ENCODE assay signal across 9 mouse cellular contexts in genomic region chr2:155764679-155765418, GRCm38 (mm10). TPM values are rescaled to one million over a fixed set of nuclear protein-coding genes. Genes with fewer than 3 reads are reported as not detected.
DNase-seq lines count a peak whose midpoint lies in the region; ATAC-seq and TF ChIP-seq lines count a peak whose summit lies in the region.
"Had no signal": no experiment of that assay in that cellular context is flagged by ENCODE, and none has a peak within 500 bp of the region (broad histone marks: within the 10 kb centered on the region; RNA-seq: fewer than 3 reads in every experiment).

No protein-coding gene starts in this region.

- no peak overlapping the region for H3K9ac ChIP-seq in limb, embryonic 14.5 days (ENCODE audit: low read depth, low read length, severe bottlenecking)

- H3K4me2 ChIP-seq in limb, embryonic 14.5 days (replicated peaks; ENCODE audit: low read depth, low read length, severe bottlenecking): no peak overlapping the region

- WGBS in limb, embryonic 14.5 days: 53% methylated on average over 13 of the region's 13 CpGs

- ATAC-seq in limb, embryonic 14.5 days (ENCODE audit: low FRiP score, low read depth): no peak

- H3K36me3 ChIP-seq in limb, embryonic 14.5 days (ENCODE audit: control insufficient read depth, insufficient read depth, low read length): no peaks in the 10 kb centered on the region

- H3K4me3 ChIP-seq in limb, embryonic 14.5 days (replicated peaks; ENCODE audit: low read length): no peak overlapping the region

- no peak overlapping the region for H3K27ac ChIP-seq in limb, embryonic 14.5 days (replicated peaks; ENCODE audit: low read depth, low read length)

- no peaks in the 10 kb centered on the region for H3K4me1 ChIP-seq in limb, embryonic 14.5 days (ENCODE audit: control insufficient read depth, insufficient read depth, low read length)

- DNase-seq in 416B (ENCODE audit: low read depth): peak; percentile 80
- DNase-seq in Muller cell, postnatal 12 days (ENCODE audit: inconsistent ontology term): peak; percentile 47
- peak; percentile 77 to 89 for DNase-seq in cerebellum, postnatal 25 days
- peak; percentile 19 for DNase-seq in gastrocnemius, adult 8-10 months (ENCODE audit: low spot score in 2 of 2)
- peak; percentile 87 for DNase-seq in induced T-regulatory cell, adult 2 months (ENCODE audit: low read depth)
- peak; percentile 84 for DNase-seq in limb, embryonic 14.5 days (ENCODE audit: low spot score)
- DNase-seq in natural killer cell, adult 2 months (ENCODE audit: low spot score in 2 of 2): peak; percentile 60 to 75
- peak; percentile 75 for DNase-seq in thymus, postnatal 25 days

- H3K27me3 ChIP-seq in limb, embryonic 14.5 days (ENCODE audit: control insufficient read depth, insufficient read depth, low read length): no peaks in the 10 kb centered on the region

- no peaks in the 10 kb centered on the region for H3K9me3 ChIP-seq in limb, embryonic 14.5 days (ENCODE audit: control insufficient read depth, low read length)

- TF ChIP-seq POLR2A in limb, embryonic 14.5 days (IDR thresholded peaks at IDR 0.05; ENCODE audit: borderline replicate concordance, extremely low read depth, insufficient read depth, insufficient read length): no peak

RNA-seq across cellular contexts. Expression of gene Mmp24, which starts 10.3 kb away (rescaled TPM):
- total RNA-seq in gastrocnemius, adult 8-10 months (2022): not detected
- polyA plus RNA-seq in limb, embryonic 14.5 days (2012; rRNA removed): 0.30 and 0.44 TPM in 2 replicates
- 0.04 and 0.07 TPM in 2 replicates for polyA plus RNA-seq in limb, embryonic 14.5 days (2014; fragmentation: Nextera tagmentation; extraction: Ambion mirVana)

RNA-seq across cellular contexts. Expression of gene Procr, which starts 13.9 kb away (rescaled TPM):
- 10 to 100 TPM in 1 of 4 experiments, 1 to 10 TPM in 3; 5.1 to 10.2 (median 7.5) TPM for total RNA-seq in gastrocnemius, adult 8-10 months (2022)
- polyA plus RNA-seq in limb, embryonic 14.5 days (2012; rRNA removed): 6.2 and 8.2 TPM in 2 replicates
- 4.3 and 5.2 TPM in 2 replicates for polyA plus RNA-seq in limb, embryonic 14.5 days (2014; fragmentation: Nextera tagmentation; extraction: Ambion mirVana)

RNA-seq across cellular contexts. Expression of gene Gm17581, which starts 29.2 kb away (rescaled TPM):
- total RNA-seq in gastrocnemius, adult 8-10 months (2022): not detected
- not detected in 2 replicates for polyA plus RNA-seq in limb, embryonic 14.5 days (2012; rRNA removed)
- not detected in 2 replicates for polyA plus RNA-seq in limb, embryonic 14.5 days (2014; fragmentation: Nextera tagmentation; extraction: Ambion mirVana)
- polyA plus RNA-seq: frontal cortex, adult 2 months had no signal

RNA-seq across cellular contexts. Expression of gene Edem2, which starts 35.6 kb away (rescaled TPM):
- 1 to 10 TPM; 3.1 to 4.5 (median 3.8) TPM for total RNA-seq in gastrocnemius, adult 8-10 months (2022)
- polyA plus RNA-seq in limb, embryonic 14.5 days (2012; rRNA removed): 36.1 and 38.5 TPM in 2 replicates
- polyA plus RNA-seq in limb, embryonic 14.5 days (2014; fragmentation: Nextera tagmentation; extraction: Ambion mirVana): 31.3 and 35.0 TPM in 2 replicates

RNA-seq across cellular contexts. Expression of gene BC029722, which starts 54.4 kb away (rescaled TPM):
- 10 to 100 TPM; 23.2 to 31.3 (median 27.6) TPM for total RNA-seq in gastrocnemius, adult 8-10 months (2022)
- 20.6 and 22.2 TPM in 2 replicates for polyA plus RNA-seq in limb, embryonic 14.5 days (2012; rRNA removed)
- 12.1 and 14.1 TPM in 2 replicates for polyA plus RNA-seq in limb, embryonic 14.5 days (2014; fragmentation: Nextera tagmentation; extraction: Ambion mirVana)

Comparison
In these comparisons a context has a peak if more than half of its experiments do, and no peak if none do; other contexts are left out.
1. DNase-seq: peak in every context shown above with its lines; median percentile 87 in induced T-regulatory cell, adult 2 months; 84 in limb, embryonic 14.5 days; 83 in cerebellum, postnatal 25 days; 80 in 416B; 75 in thymus, postnatal 25 days; 68 in natural killer cell, adult 2 months; 47 in Muller cell, postnatal 12 days; 19 in gastrocnemius, adult 8-10 months.